Mouse (Mus musculus): ENCODE results near the gene Sppl2a.

GRCm38 (mm10) chr2:126865026-126865425 lies 68.0 kb downstream of the Sppl2a start:
- no peak for TF ChIP-seq CTCF (IDR thresholded peaks at IDR 0.05; ENCODE audit: extremely low read depth, insufficient read depth, insufficient read length, insufficient replicate concordance)
- no peak for TF ChIP-seq POLR2A (IDR thresholded peaks at IDR 0.05; ENCODE audit: low read depth, low read length)

All from spleen, adult 2 months (tissue).